Mouse (Mus musculus) bone marrow macrophage, adult 2 months (primary cell): ENCODE measurements at regions not wholly inside any gene's neighbourhood (a gene's known extent, or its start where the extent isn't known, plus 50 kb on each side); places are given as distances from the start of the nearest gene placed in this dataset.

Experiments
- H3K27ac ChIP-seq: 2 replicates; pipeline ENCODE4 v1.5.1; 2012; ENCODE audit warnings: low read depth, low read length; ENCODE audit not compliant: insufficient read depth
- H3K4me1 ChIP-seq: 2 replicates; pipeline ENCODE4 v1.6.1; 2012; ENCODE audit warnings: low read length; ENCODE audit not compliant: control insufficient read depth, insufficient read depth
- H3K4me3 ChIP-seq: 2 replicates; pipeline ENCODE4 v1.5.1; 2012; ENCODE audit warnings: mild to moderate bottlenecking, low read length, moderate library complexity; ENCODE audit not compliant: insufficient read depth
- CTCF ChIP-seq: IDR thresholded peaks from 2 replicates; pipeline ENCODE4 v1.5.1; 2012; ENCODE audit warnings: low read depth, mild to moderate bottlenecking, low read length, moderate library complexity
- POLR2A ChIP-seq: IDR thresholded peaks from 2 replicates; pipeline ENCODE4 v1.6.1; 2012; ENCODE audit warnings: mild to moderate bottlenecking, low read depth, low read length, borderline replicate concordance

DNA sequence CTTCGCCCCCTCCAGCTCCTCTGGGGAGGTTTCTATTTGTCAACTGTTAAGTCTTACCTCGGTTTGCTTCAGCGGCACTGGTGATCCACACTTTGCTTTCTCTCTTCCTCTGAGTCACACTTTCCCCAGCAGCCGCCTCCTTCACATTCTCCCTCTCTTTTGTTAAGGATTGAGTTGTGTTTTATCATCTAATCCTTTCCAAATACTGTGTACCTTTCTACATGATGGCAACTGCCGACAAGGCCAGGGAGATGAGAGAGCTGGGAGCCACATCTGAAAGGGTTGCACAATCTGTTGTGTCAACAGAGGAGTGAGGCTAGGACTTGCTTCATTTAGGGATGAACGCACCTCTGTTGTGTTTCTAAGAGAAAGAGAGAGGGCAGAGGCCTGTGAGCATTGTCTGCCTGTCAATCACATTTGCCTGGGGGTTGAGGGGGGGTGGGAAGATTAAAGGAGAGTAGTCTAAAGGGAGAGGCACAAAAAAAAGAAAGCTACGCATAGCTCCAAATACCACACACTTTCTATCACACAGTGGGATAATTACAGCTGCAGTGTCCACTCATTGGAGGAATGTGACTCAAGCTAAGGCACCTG is 369.1 kb upstream of the Adamts16 start:
- no peak overlapping the region for H3K4me3 ChIP-seq
- no peak for TF ChIP-seq CTCF

DNA sequence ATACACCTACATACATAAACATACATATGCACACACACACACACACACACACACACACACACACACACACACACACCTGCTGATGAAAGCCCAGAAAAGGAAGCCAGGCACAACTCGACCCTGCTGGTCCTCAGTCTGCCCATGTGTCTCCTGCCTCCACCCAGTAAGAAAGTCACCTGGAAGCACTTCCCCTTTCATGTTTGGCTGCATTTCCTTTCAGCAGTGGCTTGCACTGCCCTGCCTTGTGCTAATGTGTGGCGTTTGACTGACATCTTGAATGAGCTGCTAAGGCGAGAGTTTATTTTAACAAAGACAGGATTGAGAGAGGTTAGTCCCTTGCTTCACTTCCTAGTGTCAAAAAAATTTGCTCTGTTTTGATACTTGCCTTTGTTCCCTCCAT is 364.1 kb upstream of the Adamts16 start:
- Histone ChIP-seq H3K4me1 (no peaks in the 10 kb centered on the region), H3K4me3 (no peak overlapping the region), H3K27ac (no peak overlapping the region)
- TF ChIP-seq POLR2A (no peak), CTCF (no peak)

More for the DNA sequence above, 369.1 kb upstream of the Adamts16 start:
- no peak overlapping the region for H3K27ac ChIP-seq
- H3K4me1 ChIP-seq: no peaks in the 10 kb centered on the region

DNA sequence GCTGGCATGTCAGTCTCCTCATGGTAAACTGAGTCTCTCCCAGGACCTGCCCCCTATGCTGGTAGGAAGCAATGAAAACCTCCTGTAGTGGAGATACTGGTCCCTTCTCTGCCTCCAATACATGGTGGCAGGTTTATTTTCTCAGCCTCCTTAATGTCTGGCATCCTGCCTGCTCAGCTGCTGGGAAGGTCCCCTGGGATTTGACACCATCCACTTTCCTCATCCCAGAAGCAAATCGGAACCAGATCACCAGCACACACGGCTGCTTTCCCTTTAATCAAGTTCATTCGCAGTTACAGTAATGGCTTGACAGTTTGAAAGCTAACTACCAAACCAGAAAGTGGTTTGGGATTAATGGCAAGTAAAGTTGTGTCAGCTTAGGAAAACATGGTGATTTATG is 359.0 kb upstream of the Adamts16 start:
- no peak overlapping the region for H3K27ac ChIP-seq
- TF ChIP-seq CTCF: no peak
- no peak for TF ChIP-seq POLR2A
- no peaks in the 10 kb centered on the region for H3K4me1 ChIP-seq
- H3K4me3 ChIP-seq: no peak overlapping the region

DNA sequence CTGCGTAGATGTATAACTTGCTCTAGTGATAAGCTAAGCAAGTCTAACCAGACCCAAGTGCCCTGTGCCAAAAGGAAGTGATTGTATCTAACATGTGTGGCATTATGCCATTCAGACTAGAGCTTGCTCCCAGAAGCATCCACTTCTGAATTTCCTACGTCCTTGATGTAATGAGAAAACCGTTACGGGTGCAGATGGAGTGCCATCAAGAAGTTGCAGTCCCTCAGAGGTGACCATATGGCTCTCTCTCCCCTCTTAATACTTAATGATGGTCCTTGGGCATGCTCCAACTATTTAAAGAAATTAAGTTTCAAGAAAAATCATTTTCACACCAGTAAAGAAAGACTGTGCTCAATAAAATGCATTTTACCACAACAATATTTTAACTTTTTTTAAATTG is 354.1 kb upstream of the Adamts16 start:
- no peak overlapping the region for H3K27ac ChIP-seq
- H3K4me1 ChIP-seq: no peaks in the 10 kb centered on the region
- H3K4me3 ChIP-seq: no peak overlapping the region
- no peak for TF ChIP-seq CTCF
- TF ChIP-seq POLR2A: no peak

DNA sequence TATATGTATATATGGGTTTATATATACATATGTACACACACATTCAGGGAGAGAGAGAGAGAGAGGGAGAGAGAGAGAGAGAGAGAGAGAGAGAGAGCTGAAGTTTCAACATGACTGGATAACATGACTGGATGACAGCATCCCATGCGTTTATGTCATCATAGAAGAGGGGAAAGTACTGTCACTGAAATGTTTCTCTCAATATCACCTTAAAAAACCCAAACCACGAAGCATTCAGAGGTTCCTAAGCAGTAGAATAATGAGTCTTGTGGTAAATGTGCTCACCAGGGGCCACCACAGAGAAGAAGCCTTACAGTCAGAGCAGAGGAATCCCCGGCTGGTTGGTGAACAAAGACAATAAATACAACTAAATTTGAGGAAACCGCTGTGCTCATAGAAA is 342.9 kb upstream of the Adamts16 start:
- H3K4me1 ChIP-seq: no peaks in the 10 kb centered on the region
- H3K27ac ChIP-seq: no peak overlapping the region
- no peak overlapping the region for H3K4me3 ChIP-seq
- TF ChIP-seq POLR2A (no peak), CTCF (no peak)

DNA sequence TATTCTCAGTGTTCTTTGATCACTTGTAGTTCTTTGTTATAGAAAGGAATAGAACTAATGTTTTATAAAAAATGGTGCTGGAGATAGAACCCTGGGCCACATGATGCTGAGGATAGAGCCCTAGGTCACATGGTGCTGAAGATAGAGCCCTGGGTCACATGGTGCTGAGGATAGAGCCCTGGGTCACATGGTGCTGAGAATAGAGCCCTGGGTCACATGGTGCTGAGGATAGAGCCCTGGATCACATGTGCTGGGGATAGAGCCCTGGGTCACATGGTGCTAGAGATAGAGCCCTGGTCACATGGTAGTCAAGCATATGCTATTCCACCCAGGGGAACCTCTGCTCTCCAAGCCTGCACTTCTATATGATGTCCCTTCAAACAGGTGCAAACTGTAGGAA is 337.5 kb upstream of the Adamts16 start:
- TF ChIP-seq CTCF (no peak), POLR2A (no peak)
- H3K4me3 ChIP-seq: no peak overlapping the region
- H3K27ac ChIP-seq: no peak overlapping the region
- H3K4me1 ChIP-seq: no peaks in the 10 kb centered on the region

DNA sequence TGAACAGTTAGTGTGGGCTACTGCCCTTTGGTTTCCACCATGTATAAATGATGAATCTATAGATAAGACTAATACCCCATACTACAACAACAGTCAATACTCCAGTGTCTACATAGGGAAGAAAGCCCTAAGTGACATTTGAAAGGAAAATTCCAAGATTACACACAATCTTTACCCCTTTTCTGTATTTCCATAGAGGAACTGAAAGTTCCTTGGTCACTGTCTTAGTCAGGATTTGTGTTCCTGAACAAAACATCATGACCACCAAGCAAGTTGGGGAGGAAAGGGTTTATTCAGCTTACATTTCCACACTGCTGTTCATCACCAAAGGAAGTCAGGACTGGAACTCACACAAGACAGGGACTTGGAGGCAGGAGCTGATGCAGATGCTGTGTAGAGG is 332.7 kb upstream of the Adamts16 start:
- Histone ChIP-seq H3K4me3 (no peak overlapping the region), H3K27ac (no peak overlapping the region), H3K4me1 (no peaks in the 10 kb centered on the region)
- no peak for TF ChIP-seq POLR2A
- TF ChIP-seq CTCF: no peak

DNA sequence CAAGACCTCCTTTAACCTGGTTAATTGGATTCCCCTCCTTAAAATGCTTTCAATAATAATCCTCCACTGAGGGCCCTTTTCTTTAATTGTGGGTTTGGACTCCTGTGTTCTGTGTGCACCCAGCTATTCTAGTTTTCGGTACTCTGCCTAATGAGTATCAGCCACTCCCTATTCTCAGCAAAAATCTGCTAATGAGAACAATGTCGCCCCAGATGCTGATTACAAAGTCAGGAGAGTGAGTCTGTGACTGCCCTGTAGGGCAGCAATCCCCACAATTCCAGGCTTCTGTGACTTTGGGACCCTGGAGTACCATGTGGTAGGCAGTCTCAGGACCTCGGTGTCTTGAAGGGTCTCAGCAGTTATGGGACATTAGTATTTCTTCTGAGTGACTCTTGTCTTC is 324.6 kb upstream of the Adamts16 start:
- no peak overlapping the region for H3K4me3 ChIP-seq
- no peak for TF ChIP-seq CTCF
- no peak for TF ChIP-seq POLR2A
- H3K4me1 ChIP-seq: no peaks in the 10 kb centered on the region
- H3K27ac ChIP-seq: no peak overlapping the region

DNA sequence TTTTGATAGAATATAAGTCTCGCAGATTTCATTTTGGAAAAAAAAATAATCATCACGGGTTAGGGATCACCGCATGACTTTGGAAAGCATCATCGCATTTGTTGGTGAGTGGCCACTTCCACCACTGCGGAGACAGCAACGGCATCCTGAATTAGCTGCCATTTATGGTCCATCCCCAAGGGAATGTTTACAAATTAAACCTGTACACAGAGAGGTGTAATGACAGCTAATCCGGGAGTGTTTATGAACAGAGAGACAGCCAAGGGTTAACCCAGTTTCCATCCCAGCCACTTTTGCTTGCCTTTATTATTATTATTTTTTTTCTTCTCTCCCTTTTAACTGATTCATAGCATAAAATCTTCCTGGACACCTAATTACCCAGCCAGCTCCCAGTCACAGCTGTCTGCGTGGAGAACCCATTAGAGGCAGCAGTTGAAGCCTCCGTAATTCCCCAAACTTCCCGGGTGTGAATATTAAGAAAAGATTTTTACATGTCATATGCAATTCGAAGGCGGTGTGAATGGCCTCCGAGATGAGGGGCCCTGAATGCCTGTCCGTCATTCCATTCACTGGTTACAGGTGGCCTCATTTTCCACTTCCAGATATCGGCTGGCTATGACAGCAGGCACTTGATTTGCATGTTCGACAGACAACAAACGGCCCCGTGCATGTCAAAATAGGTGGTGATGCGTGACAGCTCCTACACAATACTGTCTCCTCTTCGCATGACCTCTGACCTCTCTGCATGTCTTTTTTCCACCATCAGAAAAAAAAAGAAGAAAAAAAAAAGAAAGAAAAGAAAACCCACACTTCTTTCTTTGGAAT is 323.7 kb upstream of the Adamts16 start:
- H3K4me3 ChIP-seq: no peak overlapping the region
- no peak for TF ChIP-seq POLR2A
- no peak for TF ChIP-seq CTCF
- no peaks in the 10 kb centered on the region for H3K4me1 ChIP-seq
- H3K27ac ChIP-seq: no peak overlapping the region

DNA sequence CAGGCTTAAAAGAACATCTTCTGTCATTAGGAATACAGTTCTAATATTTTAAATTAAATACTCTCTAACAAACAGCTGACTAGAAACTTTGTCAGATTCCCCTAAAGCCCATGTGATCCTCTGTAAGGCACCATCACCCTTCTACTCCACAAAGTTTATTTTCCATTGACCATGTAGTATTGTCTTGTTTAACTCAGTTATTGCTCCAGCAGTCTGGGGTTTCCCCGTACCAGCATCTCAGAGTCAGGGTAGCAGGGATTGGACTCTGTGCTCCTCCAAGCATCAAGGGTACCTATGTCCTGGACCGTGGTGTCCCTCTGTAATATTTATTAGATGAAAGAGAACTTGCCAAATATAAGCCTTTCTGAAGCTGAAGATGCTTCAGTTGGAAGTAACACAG is 322.4 kb upstream of the Adamts16 start:
- no peak overlapping the region for H3K27ac ChIP-seq
- no peaks in the 10 kb centered on the region for H3K4me1 ChIP-seq

More for the DNA sequence above, 322.4 kb upstream of the Adamts16 start:
- TF ChIP-seq POLR2A: no peak
- no peak for TF ChIP-seq CTCF
- no peak overlapping the region for H3K4me3 ChIP-seq
